Mouse (Mus musculus) thymus, postnatal 0 days (tissue): ENCODE results near the gene Ulk2. TPM values are rescaled to one million over a fixed set of nuclear protein-coding genes. Genes with fewer than 3 reads are reported as not detected.
"Not testable (repeated sequence)": the region's sequence is repeated elsewhere in the genome, so short reads cannot be mapped to it uniquely, and the experiment has no call there.

Experiments
- DNase-seq: peaks from one replicate; pipeline ENCODE4 v3.0.0-alpha.2; 2015; ENCODE audit warnings: low spot score
- polyA plus RNA-seq: library from polyadenylated mRNA; unstranded; fragments of >200 nt; fragmentation: Nextera tagmentation; extraction: Ambion mirVana; gene quantifications from 2 replicates; pipeline ENCODE4 v1.2.1, GENCODE M21; 2015

Ulk2 gene
- polyA plus RNA-seq = 7.6 and 7.9 TPM in 2 replicates

- DNase-seq = peak; percentile 90
Observed at GRCm38 (mm10) chr11:61854988-61855411, at the start of gene Ulk2. TSS of gene Ulk2 (minus strand) at chr11:61855073.

- peak; percentile 36 for DNase-seq
Observed at GRCm38 (mm10) chr11:61882183-61882582, 27.3 kb upstream of the Ulk2 start.

- DNase-seq = no peak
Observed at GRCm38 (mm10) chr11:61879921-61880320, 25.0 kb upstream of the Ulk2 start.

GRCm38 (mm10) chr11:61871881-61872280 lies 17.0 kb upstream of the Ulk2 start:
- no peak for DNase-seq

- no peak for DNase-seq
Observed at GRCm38 (mm10) chr11:61866856-61867255, 12.0 kb upstream of the Ulk2 start.

GRCm38 (mm10) chr11:61861781-61862547 lies 7.1 kb upstream of the Ulk2 start:
- DNase-seq = peak; percentile 10

- no peak for DNase-seq
Observed at GRCm38 (mm10) chr11:61859316-61859715, 4.4 kb upstream of the Ulk2 start.

- DNase-seq = no peak
Observed at GRCm38 (mm10) chr11:61855539-61855938, 666 bp upstream of the Ulk2 start.

GRCm38 (mm10) chr11:61854211-61854987 lies 474 bp downstream of the Ulk2 start:
- peak; percentile 81 for DNase-seq

- no peak for DNase-seq
Observed at GRCm38 (mm10) chr11:61853659-61854058, 1.2 kb downstream of the Ulk2 start.

- DNase-seq = no peak
Observed at GRCm38 (mm10) chr11:61852916-61853315, 2.0 kb downstream of the Ulk2 start.

GRCm38 (mm10) chr11:61851195-61851594 lies 3.7 kb downstream of the Ulk2 start:
- DNase-seq = no peak

- DNase-seq = not testable (repeated sequence)
Observed at GRCm38 (mm10) chr11:61840663-61841062, 14.2 kb downstream of the Ulk2 start.

GRCm38 (mm10) chr11:61839940-61840339 lies 14.9 kb downstream of the Ulk2 start:
- no peak for DNase-seq

GRCm38 (mm10) chr11:61839182-61839581 lies 15.7 kb downstream of the Ulk2 start:
- DNase-seq = no peak

- no peak for DNase-seq
Observed at GRCm38 (mm10) chr11:61809793-61810192, 45.1 kb downstream of the Ulk2 start.

- no peak for DNase-seq
Observed at GRCm38 (mm10) chr11:61808551-61809117, 46.2 kb downstream of the Ulk2 start.

GRCm38 (mm10) chr11:61793441-61793840 lies 61.4 kb downstream of the Ulk2 start:
- DNase-seq = no peak

GRCm38 (mm10) chr11:61788550-61788949 lies 66.3 kb downstream of the Ulk2 start:
- no peak for DNase-seq

GRCm38 (mm10) chr11:61782526-61782925 lies 72.3 kb downstream of the Ulk2 start:
- DNase-seq = not testable (repeated sequence)

- DNase-seq = no peak
Observed at GRCm38 (mm10) chr11:61774551-61775149, 80.2 kb downstream of the Ulk2 start.
